Mouse (Mus musculus) macrophage (primary cell): ENCODE measurements around the gene Nfasc. TPM values are rescaled to one million over a fixed set of nuclear protein-coding genes. Genes with fewer than 3 reads are reported as not detected.

Experiments
- H3K27ac ChIP-seq: fragments of 350-480 bp; formaldehyde crosslinking; 2 replicates; pipeline ENCODE4 v1.9.0; 2021
- H3K36me3 ChIP-seq: fragments of 350-480 bp; formaldehyde crosslinking; 2 replicates; pipeline ENCODE4 v1.9.0; 2021; ENCODE audit errors: inconsistent target
- H3K4me3 ChIP-seq: fragments of 350-480 bp; formaldehyde crosslinking; 2 replicates; pipeline ENCODE4 v1.9.0; 2021; ENCODE audit errors: inconsistent target
- H3K79me2 ChIP-seq: fragments of 350-480 bp; formaldehyde crosslinking; 2 replicates; pipeline ENCODE4 v1.9.0; 2021; ENCODE audit errors: inconsistent target
- WGBS: methylation state at CpG from one replicate; pipeline ENCODE4 v1.1.7; 2026; ENCODE audit warnings: inconsistent platforms; ENCODE audit not compliant: missing documents; 5-methylcytosine and 5-hydroxymethylcytosine counted together
- polyA plus RNA-seq: library from polyadenylated mRNA; stranded (reverse); fragments of 250-400 nt; gene quantifications from 3 replicates; pipeline ENCODE4 v1.2.4, GENCODE M21; 2018; ENCODE audit warnings: inconsistent platforms

Gene Nfasc
- polyA plus RNA-seq, 1 experiment from 2014 or later: not detected

DNA sequence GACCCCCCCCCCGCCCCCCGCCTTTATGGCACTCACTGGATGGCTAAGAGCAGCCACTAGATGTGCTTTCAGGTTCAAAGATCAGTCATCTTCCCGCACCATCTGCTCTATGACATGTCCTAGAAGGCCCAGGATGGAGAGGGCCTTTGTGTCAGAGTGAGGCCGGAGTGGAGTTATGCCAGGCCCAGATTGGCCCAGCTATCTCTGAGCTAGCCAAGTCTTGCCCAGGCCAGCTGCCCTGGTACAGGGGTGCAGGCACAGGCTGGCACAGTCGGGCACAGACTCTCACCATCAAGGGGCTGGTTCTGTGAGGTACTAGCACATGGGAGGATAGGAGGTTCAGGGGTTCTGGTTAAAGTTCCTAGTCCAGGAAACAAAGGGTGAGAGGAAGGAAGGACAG, 203.9 kb downstream of the Nfasc start:
- Histone ChIP-seq H3K36me3 (no peaks in the 10 kb centered on the region), H3K4me3 (no peak overlapping the region), H3K27ac (no peak overlapping the region), H3K79me2 (no peaks in the 10 kb centered on the region)
- 81% methylated on average over 5 of the region's 5 CpGs for WGBS

DNA sequence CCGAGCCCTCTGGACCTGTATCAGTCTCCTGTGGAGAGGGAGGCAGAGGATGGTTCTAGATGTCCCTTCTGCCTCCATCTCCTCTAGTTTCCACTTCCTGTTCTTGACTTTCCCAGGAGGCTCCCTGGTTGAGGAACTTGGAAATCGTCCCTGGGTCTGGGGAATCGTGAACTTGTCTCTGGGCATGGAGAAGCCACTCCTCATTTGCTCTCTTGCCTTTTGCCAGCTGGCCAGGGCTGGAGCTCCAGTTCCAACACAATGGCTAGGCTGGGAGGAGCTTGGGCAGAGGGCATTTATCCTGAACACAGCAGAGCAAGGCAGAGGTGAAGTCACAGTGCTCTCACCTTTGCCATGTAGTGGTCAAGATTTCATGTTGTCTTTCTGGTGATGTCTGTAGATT, 205.2 kb downstream of the Nfasc start:
- Histone ChIP-seq H3K4me3 (no peak overlapping the region), H3K79me2 (no peaks in the 10 kb centered on the region), H3K27ac (no peak overlapping the region), H3K36me3 (no peaks in the 10 kb centered on the region)
- WGBS: 74% methylated on average over 3 of the region's 3 CpGs

DNA sequence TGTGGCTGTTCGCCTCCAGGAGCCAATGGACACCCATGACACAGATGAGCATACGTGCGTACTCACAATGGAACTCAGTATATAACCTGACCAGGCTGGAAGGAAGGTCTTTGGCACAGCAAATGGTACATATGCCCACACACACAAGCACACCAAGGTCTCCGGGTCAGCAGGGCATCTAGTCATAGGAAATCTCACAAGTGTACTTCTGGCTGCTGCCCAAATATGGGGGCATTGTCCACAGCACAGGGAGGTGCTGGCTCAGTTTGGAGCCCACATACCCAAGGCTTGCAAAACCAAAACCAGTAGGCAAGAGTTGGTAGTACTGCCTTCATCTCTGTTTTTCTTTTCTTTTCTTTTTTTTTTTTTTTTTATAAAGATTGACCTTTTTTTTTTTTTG, 206.1 kb downstream of the Nfasc start:
- H3K36me3 ChIP-seq: no peaks in the 10 kb centered on the region
- no peak overlapping the region for H3K27ac ChIP-seq
- WGBS: 81% methylated on average over 4 of the region's 4 CpGs
- no peaks in the 10 kb centered on the region for H3K79me2 ChIP-seq
- H3K4me3 ChIP-seq: no peak overlapping the region

DNA sequence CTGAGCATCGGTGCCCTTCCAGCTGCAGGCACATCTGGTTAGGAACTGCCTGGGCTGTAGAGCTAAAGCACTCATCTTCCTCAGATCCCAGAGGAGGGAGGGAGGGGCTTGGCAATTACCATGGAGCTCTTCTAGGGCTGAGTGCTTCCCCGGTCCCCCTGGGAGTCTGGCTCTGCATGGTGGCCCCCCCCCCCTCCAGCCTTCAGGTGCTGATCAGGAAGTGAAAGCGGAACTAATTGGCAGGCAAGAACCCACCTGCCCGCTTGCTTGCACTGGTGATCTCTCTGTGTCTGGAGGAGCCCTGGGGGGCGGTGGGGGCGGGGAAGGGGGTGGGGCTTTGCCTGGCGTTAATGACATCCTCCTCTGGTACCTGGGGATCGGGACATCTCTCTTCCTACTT, 207.8 kb downstream of the Nfasc start:
- Histone ChIP-seq H3K4me3 (no peak overlapping the region), H3K79me2 (no peaks in the 10 kb centered on the region), H3K27ac (no peak overlapping the region), H3K36me3 (no peaks in the 10 kb centered on the region)
- WGBS: 3% methylated on average over 8 of the region's 8 CpGs

DNA sequence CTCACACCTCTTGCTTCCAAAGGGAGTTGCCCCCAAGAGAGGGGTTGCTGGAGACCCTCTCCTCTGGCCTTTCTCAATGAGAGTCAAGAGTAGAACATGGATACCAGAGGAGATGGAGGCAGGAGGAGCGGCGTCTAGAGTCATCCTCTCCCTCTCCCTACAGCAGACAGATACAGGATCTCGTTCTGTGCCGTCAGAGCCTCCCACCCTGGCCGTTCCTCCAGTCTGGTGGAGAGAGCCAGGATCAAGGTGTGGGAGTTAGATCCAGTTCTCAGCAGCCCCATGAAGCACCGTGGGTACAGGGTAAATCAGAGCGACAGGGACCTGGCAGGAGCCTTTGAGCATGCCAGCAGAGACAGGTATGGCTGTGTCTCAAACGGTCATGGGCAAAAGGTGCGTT, 209.1 kb downstream of the Nfasc start:
- H3K27ac ChIP-seq: no peak overlapping the region
- H3K4me3 ChIP-seq: no peak overlapping the region
- H3K36me3 ChIP-seq: no peaks in the 10 kb centered on the region
- 76% methylated on average over 9 of the region's 9 CpGs for WGBS
- H3K79me2 ChIP-seq: no peaks in the 10 kb centered on the region

DNA sequence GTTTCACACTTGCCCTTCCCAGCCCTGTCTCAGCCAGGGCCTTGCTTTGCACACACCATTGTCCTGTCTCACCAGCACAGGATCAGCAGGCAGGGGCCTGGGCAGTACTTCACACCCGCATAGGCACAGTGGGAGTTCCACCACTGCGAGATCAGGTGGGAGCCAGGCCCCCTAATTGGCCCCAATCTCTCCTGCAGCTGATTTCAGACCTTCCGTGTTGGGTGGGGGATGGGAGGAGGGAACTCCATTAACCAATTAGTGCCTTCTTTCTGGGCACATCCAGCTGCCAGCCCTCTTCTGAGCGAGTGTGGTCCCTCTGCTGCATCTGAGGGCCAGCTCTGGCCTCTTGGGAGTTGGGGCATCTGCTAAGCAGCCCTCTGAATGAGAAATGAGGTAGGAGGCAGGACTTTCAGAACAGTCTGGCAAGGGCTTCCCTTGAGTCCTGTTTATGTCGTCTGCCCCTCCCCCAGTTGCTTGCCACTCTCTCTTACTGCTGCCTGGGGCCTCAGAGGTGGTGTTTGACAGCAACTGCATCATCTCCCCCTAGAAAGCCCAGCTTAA, 210.9 kb downstream of the Nfasc start:
- Histone ChIP-seq H3K79me2 (no peaks in the 10 kb centered on the region), H3K27ac (no peak overlapping the region), H3K36me3 (no peaks in the 10 kb centered on the region), H3K4me3 (no peak overlapping the region)
- 20% methylated on average over 5 of the region's 5 CpGs for WGBS

DNA sequence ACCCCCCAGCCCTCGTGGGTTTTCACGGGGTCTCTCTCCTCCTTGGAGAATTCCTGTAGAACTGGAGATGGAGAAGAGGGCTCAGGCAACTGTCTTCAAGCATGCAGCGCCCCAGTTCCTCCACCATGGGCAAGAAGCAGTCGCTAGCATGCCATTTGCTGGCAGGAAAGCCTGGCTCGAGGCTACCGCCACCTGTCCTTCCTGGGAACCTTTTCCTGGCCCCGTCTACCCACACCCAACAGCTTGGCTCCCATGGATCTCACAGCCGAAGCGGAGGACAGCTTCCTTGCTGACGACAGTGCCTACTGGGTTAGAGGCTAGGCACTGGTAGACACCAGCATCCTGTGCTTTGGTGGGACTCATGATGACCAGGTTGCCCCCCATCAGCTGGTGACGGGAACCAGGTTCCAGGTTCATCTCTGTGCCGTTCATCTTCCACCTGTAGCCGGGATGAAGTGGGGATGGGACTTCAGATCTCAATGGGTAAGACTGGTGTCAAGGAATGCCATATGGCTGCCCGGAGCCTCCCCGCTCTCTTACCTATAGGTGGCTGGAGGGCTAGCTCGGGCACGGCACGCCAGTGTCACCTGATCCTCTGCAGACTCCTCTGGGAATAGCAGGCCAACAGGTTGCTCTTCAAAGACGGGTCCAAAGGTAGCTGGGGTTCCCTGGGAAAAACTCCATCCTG, 212.8 kb downstream of the Nfasc start:
- Histone ChIP-seq H3K27ac (no peak overlapping the region), H3K79me2 (no peaks in the 10 kb centered on the region), H3K36me3 (no peaks in the 10 kb centered on the region), H3K4me3 (no peak overlapping the region)
- WGBS: 85% methylated on average over 19 of the region's 19 CpGs

DNA sequence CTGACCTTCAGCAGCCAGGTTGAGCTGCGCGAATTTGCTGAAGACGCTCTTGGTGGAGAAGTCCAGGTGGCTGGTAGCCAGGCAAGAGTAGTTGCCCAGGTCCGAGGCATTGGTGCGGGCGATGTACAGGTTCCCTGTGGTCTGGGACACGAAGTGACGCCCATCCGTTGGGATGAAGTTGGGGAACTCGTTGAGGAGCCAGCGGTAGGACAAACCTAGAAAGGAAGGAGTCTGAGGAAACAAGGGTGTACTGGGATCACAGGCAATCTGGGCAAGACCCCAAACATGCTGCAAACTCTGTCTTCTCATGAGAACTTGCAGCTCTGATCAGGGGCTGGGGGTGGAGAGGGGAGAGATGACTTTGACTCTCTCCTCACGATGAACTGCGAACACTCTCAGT, 213.5 kb downstream of the Nfasc start:
- Histone ChIP-seq H3K79me2 (no peaks in the 10 kb centered on the region), H3K36me3 (no peaks in the 10 kb centered on the region), H3K4me3 (no peak overlapping the region), H3K27ac (no peak overlapping the region)
- WGBS: 94% methylated on average over 13 of the region's 13 CpGs

DNA sequence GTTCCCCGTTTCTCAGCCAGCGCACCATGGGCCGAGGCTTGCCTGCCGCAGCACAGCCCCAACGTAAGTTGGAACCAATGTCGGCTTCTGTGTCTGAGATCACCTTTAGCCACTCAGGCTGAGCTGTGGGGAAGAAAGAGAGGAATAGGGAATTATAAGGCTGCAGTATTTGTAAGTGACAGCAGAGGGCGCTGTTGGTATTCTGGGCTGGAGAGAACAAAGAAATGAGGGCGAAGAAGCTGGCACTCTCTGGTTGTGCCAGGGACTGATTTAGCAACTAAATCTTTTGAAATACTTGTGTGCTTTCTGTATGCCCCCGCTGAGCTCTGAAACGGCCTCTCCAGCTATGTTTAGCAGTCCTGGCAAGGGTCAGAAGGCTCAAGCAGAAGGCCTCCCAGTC, 215.8 kb downstream of the Nfasc start:
- no peak overlapping the region for H3K4me3 ChIP-seq
- 4% methylated on average over 10 of the region's 10 CpGs for WGBS

DNA sequence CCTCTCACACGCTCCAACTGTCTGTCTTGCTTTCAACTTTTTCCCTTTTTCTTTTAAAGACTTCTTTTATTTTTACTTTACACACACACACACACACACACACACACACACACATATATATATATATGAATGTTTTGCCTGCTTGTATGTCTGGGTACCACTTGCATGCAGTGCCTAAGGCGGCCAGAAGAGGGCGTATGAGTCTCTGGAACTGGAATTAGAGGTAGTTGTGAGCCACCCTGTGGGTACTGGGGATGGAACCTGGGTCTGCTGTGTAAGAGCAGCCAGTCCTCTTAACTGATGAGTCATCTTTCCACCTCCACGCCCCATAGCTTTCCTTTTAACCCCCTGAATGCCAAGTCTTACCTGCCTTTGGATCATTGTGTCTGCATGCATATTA, 217.7 kb downstream of the Nfasc start:
- Histone ChIP-seq H3K36me3 (no peaks in the 10 kb centered on the region), H3K4me3 (no peak overlapping the region), H3K79me2 (no peaks in the 10 kb centered on the region), H3K27ac (no peak overlapping the region)
- WGBS: 21% methylated on average over 4 of the region's 4 CpGs

More for the DNA sequence above, 215.8 kb downstream of the Nfasc start:
- H3K27ac ChIP-seq: no peak overlapping the region
- H3K79me2 ChIP-seq: no peaks in the 10 kb centered on the region
- no peaks in the 10 kb centered on the region for H3K36me3 ChIP-seq

DNA sequence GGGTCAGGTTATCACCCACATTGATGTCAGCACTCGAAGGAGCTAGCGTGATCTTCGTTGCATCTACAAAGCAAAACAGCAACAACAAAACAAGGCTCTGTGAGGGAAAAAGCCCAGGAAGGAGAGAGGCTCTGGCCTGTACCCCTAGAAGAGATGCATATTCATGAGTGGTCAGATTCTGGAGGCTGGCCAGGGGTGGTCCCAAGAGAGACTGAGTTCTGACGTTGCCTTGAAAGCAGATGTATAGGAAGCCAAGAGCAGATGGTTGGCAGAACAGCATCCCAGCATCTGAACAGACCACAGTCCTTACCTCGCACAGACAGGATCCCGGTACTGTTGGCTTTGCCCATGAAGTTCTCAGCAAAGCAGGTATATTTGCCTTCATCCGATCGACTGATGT, 218.5 kb downstream of the Nfasc start:
- no peaks in the 10 kb centered on the region for H3K36me3 ChIP-seq
- H3K4me3 ChIP-seq: no peak overlapping the region
- H3K79me2 ChIP-seq: no peaks in the 10 kb centered on the region
- 88% methylated on average over 8 of the region's 8 CpGs for WGBS
- no peak overlapping the region for H3K27ac ChIP-seq

DNA sequence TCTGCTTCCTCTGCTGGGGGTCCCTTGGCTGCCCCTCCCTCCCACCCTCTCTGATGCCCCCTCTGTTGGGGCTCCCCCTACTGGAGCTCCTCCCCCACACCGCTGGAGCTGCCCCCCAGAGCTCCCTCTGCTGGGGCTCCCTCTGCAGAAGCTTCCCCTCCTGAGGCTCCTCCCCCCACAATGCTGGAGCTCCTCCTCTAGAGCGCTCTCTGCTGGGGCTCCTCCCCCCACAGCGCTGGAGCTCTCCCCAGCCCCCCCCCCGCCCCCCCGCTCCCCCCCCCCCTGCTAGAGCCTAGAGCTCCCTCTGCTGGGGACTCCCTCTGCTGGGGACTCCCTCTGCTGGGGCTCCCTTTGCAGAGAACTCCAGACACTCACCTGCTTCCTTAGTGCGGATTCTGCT, 220.8 kb downstream of the Nfasc start:
- Histone ChIP-seq H3K79me2 (no peaks in the 10 kb centered on the region), H3K36me3 (no peaks in the 10 kb centered on the region), H3K4me3 (no peak overlapping the region), H3K27ac (no peak overlapping the region)
- 37% methylated on average over 3 of the region's 6 CpGs for WGBS

DNA sequence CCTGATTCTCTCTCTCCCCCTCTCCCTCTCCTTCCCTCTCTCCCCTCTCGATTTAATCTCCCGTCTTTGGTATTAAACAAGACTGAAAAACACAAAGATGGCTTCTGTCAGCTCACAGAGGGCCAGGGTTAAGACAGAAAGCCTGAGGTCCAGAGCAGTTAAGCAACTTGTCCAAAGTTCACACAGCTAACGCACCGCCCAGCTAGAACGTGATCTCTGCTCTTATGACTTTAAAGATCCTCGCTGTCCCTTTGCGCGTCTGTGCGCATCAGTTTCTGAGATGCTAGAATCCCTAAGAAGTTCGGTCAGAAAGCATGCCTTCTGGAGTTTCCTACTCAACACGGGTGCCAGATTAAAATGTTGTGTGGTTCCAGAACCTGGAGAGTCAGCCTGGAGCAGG, 221.9 kb downstream of the Nfasc start:
- no peak overlapping the region for H3K4me3 ChIP-seq
- no peak overlapping the region for H3K27ac ChIP-seq
- no peaks in the 10 kb centered on the region for H3K79me2 ChIP-seq
- no peaks in the 10 kb centered on the region for H3K36me3 ChIP-seq
- whole genome bisulfite sequencing: 91% methylated on average over 11 of the region's 11 CpGs

DNA sequence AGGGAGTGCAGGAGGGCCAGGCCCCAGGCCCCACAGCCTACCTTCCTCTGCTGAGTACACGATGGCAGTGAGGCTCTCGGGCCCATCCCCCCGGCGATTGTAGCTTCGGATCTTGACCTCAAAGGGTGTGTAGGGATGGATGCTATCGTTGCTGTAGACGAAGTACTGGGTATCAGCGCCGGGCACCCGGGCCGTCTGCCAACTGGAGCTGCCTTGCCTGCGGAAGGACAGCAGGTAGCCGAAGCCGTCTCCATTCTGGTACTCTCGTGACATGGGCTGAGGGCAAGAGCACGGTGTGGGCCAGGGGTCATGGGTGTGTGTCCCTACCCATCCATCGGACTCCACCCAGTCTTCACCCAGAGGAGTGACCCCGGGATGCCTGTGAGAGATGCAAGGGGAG, 223.0 kb downstream of the Nfasc start:
- no peak overlapping the region for H3K4me3 ChIP-seq
- H3K36me3 ChIP-seq: no peaks in the 10 kb centered on the region
- no peaks in the 10 kb centered on the region for H3K79me2 ChIP-seq
- 88% methylated on average over 18 of the region's 18 CpGs for WGBS
- H3K27ac ChIP-seq: no peak overlapping the region

DNA sequence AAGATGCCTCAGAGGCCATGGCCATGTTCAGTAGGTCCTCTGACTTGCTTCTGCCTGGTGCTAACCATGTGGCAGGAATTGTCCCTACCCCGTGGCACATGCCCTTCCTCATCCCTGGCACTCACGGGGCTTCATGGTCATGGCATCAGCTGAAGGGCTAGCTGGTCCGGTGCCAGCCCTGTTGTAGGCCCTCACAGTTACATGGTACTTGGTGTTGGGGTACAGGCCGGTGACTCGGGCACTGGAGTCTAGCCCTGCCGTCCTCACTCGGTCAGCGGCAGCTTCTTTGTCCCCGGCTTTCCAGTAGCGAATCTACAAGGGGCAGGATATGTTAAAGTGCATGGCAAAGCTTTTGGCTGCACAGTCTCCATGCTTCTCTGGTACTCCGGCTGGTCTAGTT, 224.8 kb downstream of the Nfasc start:
- H3K79me2 ChIP-seq: no peaks in the 10 kb centered on the region
- H3K36me3 ChIP-seq: no peaks in the 10 kb centered on the region
- no peak overlapping the region for H3K27ac ChIP-seq
- WGBS: 83% methylated on average over 11 of the region's 11 CpGs
- no peak overlapping the region for H3K4me3 ChIP-seq

DNA sequence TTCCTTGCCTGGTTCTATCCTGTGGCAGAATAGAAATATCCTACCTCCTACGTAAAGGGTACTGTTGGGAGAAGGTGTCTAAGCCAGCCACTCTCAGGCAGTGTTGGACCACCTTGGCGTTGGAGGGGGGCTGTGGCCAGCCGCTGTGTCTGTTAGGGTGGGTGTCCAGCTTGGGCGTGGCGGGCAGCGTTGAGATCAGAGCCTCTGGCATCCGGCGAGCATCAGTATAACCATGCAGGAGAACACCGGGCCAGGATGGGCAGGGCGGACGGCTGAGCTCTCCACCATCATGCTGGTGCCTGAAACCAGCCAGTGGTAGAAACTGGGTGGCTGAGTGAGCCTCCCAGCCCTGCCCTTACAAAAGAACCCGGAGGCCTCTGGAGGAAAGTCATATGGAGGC, 226.3 kb downstream of the Nfasc start:
- no peak overlapping the region for H3K4me3 ChIP-seq
- H3K27ac ChIP-seq: no peak overlapping the region
- 94% methylated on average over 12 of the region's 12 CpGs for WGBS
- no peaks in the 10 kb centered on the region for H3K36me3 ChIP-seq
- H3K79me2 ChIP-seq: no peaks in the 10 kb centered on the region
